Mouse (Mus musculus) heart, embryonic 13.5 days (tissue): ENCODE measurements around the gene Hist2h2be. TPM values are rescaled to one million over a fixed set of nuclear protein-coding genes. Genes with fewer than 3 reads are reported as not detected.

Source experiments
- ATAC-seq: fragments of 200-750 bp; cut with Nextera tagmentation; 2 replicates; pipeline ENCODE4 v1.8.0; 2017; ENCODE audit warnings: moderate TSS enrichment; ENCODE audit not compliant: insufficient number of reproducible peaks, low FRiP score, low TSS enrichment; ENCODE audit errors: extremely low read depth
- H3K27ac ChIP-seq: fragments of 300-500 bp; sonication (generic); replicated peaks from 2 replicates; pipeline ENCODE4 v1.5.1; 2015; ENCODE audit warnings: moderate library complexity, mild to moderate bottlenecking, inconsistent platforms
- H3K27me3 ChIP-seq: fragments of 300-500 bp; sonication (generic); replicated peaks from 2 replicates; pipeline ENCODE4 v1.6.1; 2015; ENCODE audit warnings: mild to moderate bottlenecking, inconsistent platforms
- H3K36me3 ChIP-seq: fragments of 300-500 bp; sonication (generic); 2 replicates; pipeline ENCODE4 v1.6.1; 2015; ENCODE audit warnings: mild to moderate bottlenecking, inconsistent platforms
- H3K4me1 ChIP-seq: fragments of 300-500 bp; sonication (generic); 2 replicates; pipeline ENCODE4 v1.6.1; 2015; ENCODE audit warnings: inconsistent platforms
- H3K4me2 ChIP-seq: fragments of 300-500 bp; sonication (generic); 2 replicates; pipeline ENCODE4 v1.6.1; 2015; ENCODE audit warnings: inconsistent platforms, mild to moderate bottlenecking, moderate library complexity
- H3K4me3 ChIP-seq: fragments of 300-500 bp; sonication (generic); 2 replicates; pipeline ENCODE4 v1.5.1; 2015; ENCODE audit warnings: moderate library complexity, mild to moderate bottlenecking, inconsistent platforms
- H3K9ac ChIP-seq: fragments of 300-500 bp; sonication (generic); 2 replicates; pipeline ENCODE4 v1.6.1; 2015; ENCODE audit warnings: inconsistent platforms, mild to moderate bottlenecking, moderate library complexity
- H3K9me3 ChIP-seq: fragments of 300-500 bp; sonication (generic); 2 replicates; pipeline ENCODE4 v1.6.1; 2016; ENCODE audit warnings: inconsistent platforms
- WGBS: fragments of 180-500 bp; shearing (Covaris S2); methylation state at CpG from one replicate; pipeline ENCODE4 v1.1.7; 2015; ENCODE audit warnings: mixed read lengths; 5-methylcytosine and 5-hydroxymethylcytosine counted together
- polyA plus RNA-seq: library from polyadenylated mRNA; unstranded; fragments of >200 nt; fragmentation: Nextera tagmentation; extraction: Ambion mirVana; gene quantifications from 2 replicates; pipeline ENCODE4 v1.2.1, GENCODE M21; 2015

Hist2h2be gene
- polyA plus RNA-seq, 1 experiment from 2014 or later: 3.6 TPM

- Histone ChIP-seq H3K36me3 (no peaks in the 10 kb centered on the region), H3K9me3 (no peaks in the 10 kb centered on the region), H3K4me2 (no peak overlapping the region), H3K4me1 (peaks cover 4% of the 10 kb centered on the region), H3K27me3 (no peaks in the 10 kb centered on the region), H3K9ac (no peak overlapping the region), H3K4me3 (no peak overlapping the region), H3K27ac (no peak overlapping the region)
- ATAC-seq: no peak
- WGBS: 71% methylated on average over 5 of the region's 5 CpGs
These were observed 35.1 kb downstream of the Hist2h2be start for GRCm38 (mm10) chr3:96255926-96256593.

- Histone ChIP-seq H3K4me2 (no peak overlapping the region), H3K9me3 (no peaks in the 10 kb centered on the region), H3K27me3 (no peaks in the 10 kb centered on the region), H3K4me1 (peaks cover 15% of the 10 kb centered on the region), H3K36me3 (no peaks in the 10 kb centered on the region), H3K4me3 (no peak overlapping the region), H3K27ac (no peak overlapping the region), H3K9ac (0 out of 2 replicates have a peak overlapping the region, but pooled peaks have one; percentile 14)
- ATAC-seq: no peak
- WGBS: 71% methylated on average over 3 of the region's 3 CpGs
These were observed 36.3 kb downstream of the Hist2h2be start for GRCm38 (mm10) chr3:96257190-96257589.

GRCm38 (mm10) chr3:96260220-96260619 lies 39.3 kb downstream of the Hist2h2be start:
- Histone ChIP-seq H3K4me1 (peaks cover 30% of the 10 kb centered on the region), H3K27me3 (no peaks in the 10 kb centered on the region), H3K4me2 (no peak overlapping the region), H3K9me3 (no peaks in the 10 kb centered on the region), H3K9ac (no peak overlapping the region), H3K36me3 (no peaks in the 10 kb centered on the region), H3K4me3 (no peak overlapping the region), H3K27ac (no peak overlapping the region)
- WGBS: 83% methylated on average over 5 of the region's 5 CpGs
- ATAC-seq: no peak

DNA sequence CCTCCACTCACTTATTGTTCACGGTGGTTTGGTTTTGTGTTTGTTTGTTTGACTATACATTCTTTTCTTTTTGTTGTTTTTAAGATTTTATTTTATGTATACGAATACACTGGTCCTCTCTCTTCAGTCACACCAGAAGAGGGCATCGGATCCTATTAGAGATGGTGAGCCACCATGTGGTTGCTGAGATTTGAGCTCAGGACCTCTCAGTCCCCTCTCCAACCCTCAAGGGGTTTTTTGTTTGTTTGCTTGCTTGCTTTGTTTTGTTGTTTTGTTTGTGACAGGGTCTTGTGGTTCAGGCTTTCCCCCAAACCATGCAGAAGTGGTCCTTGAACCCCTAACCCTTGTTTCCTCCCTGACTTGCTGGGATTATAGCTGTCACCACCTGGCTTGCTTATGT lies 40.7 kb downstream of the Hist2h2be start:
- no peaks in the 10 kb centered on the region for H3K9me3 ChIP-seq
- H3K4me1 ChIP-seq: peaks cover 31% of the 10 kb centered on the region
- peak overlapping the region; percentile 96 for H3K27ac ChIP-seq
- no peaks in the 10 kb centered on the region for H3K36me3 ChIP-seq
- peak overlapping the region; percentile 85 for H3K4me2 ChIP-seq
- peak overlapping the region; percentile 94 for H3K9ac ChIP-seq
- peak overlapping the region; percentile 58 for H3K4me3 ChIP-seq
- WGBS: 58% methylated on average over 3 of the region's 3 CpGs
- ATAC-seq: no peak
- H3K27me3 ChIP-seq: no peaks in the 10 kb centered on the region

DNA sequence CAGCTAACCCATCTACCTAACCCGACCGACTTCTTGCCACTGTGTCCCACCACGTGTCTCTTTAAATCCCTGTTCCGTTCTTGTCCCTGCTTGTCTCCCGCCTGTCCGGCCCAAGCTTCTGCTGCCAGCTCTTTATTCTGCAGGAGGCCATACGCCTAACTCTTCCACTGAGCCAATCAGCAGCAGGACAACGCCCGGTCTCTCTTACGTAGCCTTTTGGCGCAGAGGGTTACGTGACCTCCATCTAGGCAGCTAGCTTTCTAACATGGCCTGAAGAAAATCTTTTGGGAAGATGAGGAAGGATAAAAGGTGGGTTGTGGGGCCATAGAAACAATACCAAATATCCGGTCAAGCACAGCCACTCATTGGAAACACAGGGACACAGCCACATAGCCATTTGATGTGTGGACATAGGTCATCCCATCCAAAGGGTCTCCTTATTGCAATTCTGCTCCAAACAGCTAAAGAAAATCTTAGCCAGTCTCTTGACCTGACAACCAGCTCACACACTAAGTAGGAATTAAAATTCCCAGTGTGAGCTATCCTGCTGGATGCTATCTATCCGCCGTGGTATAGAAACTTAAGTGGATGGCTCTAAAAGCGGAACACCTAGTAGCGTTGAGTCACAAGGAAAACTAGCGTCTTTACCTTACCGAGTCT lies 41.4 kb downstream of the Hist2h2be start:
- Histone ChIP-seq H3K4me2 (peak overlapping the region; percentile 85), H3K27me3 (no peaks in the 10 kb centered on the region), H3K4me1 (peaks cover 31% of the 10 kb centered on the region), H3K36me3 (no peaks in the 10 kb centered on the region), H3K9ac (peak overlapping the region; percentile 94), H3K4me3 (peak overlapping the region; percentile 58), H3K27ac (peak overlapping the region; percentile 96), H3K9me3 (no peaks in the 10 kb centered on the region)
- peak; percentile 81 for ATAC-seq
- under 1% methylated on average over 19 of the region's 19 CpGs for WGBS

GRCm38 (mm10) chr3:96262979-96263550 lies 42.1 kb downstream of the Hist2h2be start, which contains the start of gene Hist2h4:
Gene Hist2h4, minus strand, starts transcription at chr3:96263311.
- Histone ChIP-seq H3K9me3 (no peaks in the 10 kb centered on the region), H3K27me3 (no peaks in the 10 kb centered on the region), H3K4me1 (peaks cover 37% of the 10 kb centered on the region), H3K9ac (peak within 1 kb of the TSS; percentile 94), H3K36me3 (no peaks in the 10 kb centered on the region), H3K27ac (peak within 1 kb of the TSS; percentile 96), H3K4me3 (peak within 1 kb of the TSS; percentile 58), H3K4me2 (peak within 1 kb of the TSS; percentile 85)
- WGBS: under 1% methylated on average over 40 of the region's 40 CpGs
- peak; percentile 54; the same call in 1 of the 2 replicates for ATAC-seq

DNA sequence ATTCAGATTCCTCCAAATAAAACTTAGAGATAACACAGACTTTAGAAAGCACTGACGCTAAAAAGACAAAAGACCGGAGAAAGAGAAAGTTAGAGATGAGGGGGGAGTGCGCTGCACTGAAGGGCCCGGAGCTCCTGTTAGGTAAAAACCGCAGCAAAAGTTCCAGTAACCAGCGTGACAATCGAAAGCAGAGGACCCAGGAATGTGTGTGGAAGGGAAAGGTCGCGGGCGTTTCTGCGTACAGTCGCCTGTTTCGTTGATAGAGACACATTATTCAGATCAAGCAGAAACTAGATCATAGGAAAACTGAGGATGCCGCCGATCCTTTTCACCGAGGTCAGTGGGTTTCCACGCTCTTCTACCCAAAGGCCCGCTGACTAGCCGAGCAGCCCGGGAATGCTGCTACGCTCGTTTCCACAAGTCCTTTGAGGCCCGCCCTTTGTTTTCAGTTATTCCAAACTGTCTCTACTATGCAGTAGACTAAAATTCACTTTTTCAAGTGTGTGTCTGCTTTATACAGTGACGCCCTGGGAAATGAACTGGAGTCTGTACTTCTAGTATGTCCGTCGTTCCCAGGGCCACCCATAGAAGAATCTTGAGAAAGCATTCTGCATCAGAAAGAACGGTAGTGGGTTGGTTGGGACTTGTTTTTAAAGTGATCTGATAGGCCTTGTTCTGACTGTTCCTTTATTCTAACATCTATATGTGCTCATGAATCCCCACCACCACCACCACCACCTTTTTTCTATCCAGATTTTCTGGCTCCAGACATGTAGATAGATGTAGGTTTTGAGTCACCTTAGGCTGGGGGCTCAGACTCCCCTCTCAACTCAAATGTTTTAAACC lies 42.9 kb downstream of the Hist2h2be start:
- peaks cover 39% of the 10 kb centered on the region for H3K4me1 ChIP-seq
- H3K4me2 ChIP-seq: peak overlapping the region; percentile 85
- H3K36me3 ChIP-seq: no peaks in the 10 kb centered on the region
- WGBS: 8% methylated on average over 27 of the region's 27 CpGs
- H3K4me3 ChIP-seq: peak overlapping the region; percentile 58
- H3K27me3 ChIP-seq: no peaks in the 10 kb centered on the region
- ATAC-seq: no peak
- H3K9ac ChIP-seq: peak overlapping the region; percentile 94
- peak overlapping the region; percentile 96 for H3K27ac ChIP-seq
- no peaks in the 10 kb centered on the region for H3K9me3 ChIP-seq

DNA sequence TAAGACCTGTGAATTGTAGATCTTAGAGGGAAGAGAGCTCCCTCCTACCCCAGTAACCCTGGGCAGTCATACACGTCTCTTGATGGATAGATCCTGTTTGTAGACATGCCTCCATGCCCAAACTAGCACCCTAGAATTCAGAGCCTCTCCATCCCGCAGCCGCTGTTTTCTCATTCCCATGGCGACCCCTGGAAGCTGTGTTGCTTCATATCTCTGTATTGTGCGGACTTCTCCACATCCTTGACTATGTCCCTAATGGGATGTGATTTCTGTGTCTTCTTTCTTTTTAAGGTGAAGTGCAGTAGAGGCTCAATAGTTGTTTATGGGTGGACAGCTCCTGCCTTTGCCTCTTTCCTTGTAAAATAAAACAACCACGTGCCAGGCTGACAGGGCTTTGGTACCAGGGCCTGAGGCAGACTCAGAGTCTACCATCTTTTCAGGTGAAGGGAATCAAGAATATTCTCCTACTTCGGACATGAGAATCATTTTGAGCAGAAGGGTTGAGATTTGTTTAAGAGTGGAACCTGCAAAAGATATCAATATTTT lies 43.6 kb downstream of the Hist2h2be start:
- H3K9me3 ChIP-seq: no peaks in the 10 kb centered on the region
- H3K4me1 ChIP-seq: peaks cover 41% of the 10 kb centered on the region
- peak overlapping the region; percentile 94 for H3K9ac ChIP-seq
- no peak for ATAC-seq
- H3K36me3 ChIP-seq: no peaks in the 10 kb centered on the region
- H3K4me3 ChIP-seq: peak overlapping the region; percentile 58
- H3K27ac ChIP-seq: peak overlapping the region; percentile 96
- peak overlapping the region; percentile 85 for H3K4me2 ChIP-seq
- 72% methylated on average over 7 of the region's 7 CpGs for WGBS
- no peaks in the 10 kb centered on the region for H3K27me3 ChIP-seq

GRCm38 (mm10) chr3:96266132-96266710 lies 45.3 kb downstream of the Hist2h2be start:
- H3K27ac ChIP-seq: no peak overlapping the region
- H3K4me1 ChIP-seq: peaks cover 43% of the 10 kb centered on the region
- no peak for ATAC-seq
- no peak overlapping the region for H3K4me3 ChIP-seq
- H3K4me2 ChIP-seq: no peak overlapping the region
- H3K36me3 ChIP-seq: no peaks in the 10 kb centered on the region
- H3K9me3 ChIP-seq: no peaks in the 10 kb centered on the region
- no peak overlapping the region for H3K9ac ChIP-seq
- H3K27me3 ChIP-seq: no peaks in the 10 kb centered on the region
- WGBS: 61% methylated on average over 8 of the region's 8 CpGs

DNA sequence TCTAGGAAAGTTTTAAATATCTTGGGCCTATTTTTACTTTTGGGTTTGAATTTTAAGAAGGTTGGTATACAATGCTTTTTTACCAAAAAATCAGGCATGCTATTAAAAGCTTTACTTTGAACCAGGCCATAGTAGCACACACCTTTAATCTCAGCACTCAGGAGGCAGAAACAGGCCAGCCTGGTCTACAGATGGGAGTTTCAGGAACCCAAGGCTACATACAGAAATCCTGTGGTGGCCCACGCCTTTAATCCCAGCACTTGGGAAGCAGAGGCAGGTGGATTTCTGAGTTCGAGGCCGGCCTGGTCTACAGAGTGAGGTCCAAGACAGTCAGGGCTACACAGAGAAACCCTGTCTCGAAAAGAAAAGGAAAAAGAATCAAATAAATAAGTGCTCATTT lies 46.6 kb downstream of the Hist2h2be start:
- Histone ChIP-seq H3K36me3 (no peaks in the 10 kb centered on the region), H3K27ac (peak overlapping the region; percentile 81), H3K9ac (no peak overlapping the region), H3K4me1 (peaks cover 30% of the 10 kb centered on the region), H3K4me2 (peak overlapping the region; percentile 86), H3K9me3 (no peaks in the 10 kb centered on the region), H3K27me3 (no peaks in the 10 kb centered on the region), H3K4me3 (no peak overlapping the region)
- ATAC-seq: no peak
- WGBS: 84% methylated on average over 4 of the region's 4 CpGs
